Mouse (Mus musculus) bone marrow macrophage, adult 2 months (primary cell): ENCODE data around the gene Dirc2. TPM values are rescaled to one million over a fixed set of nuclear protein-coding genes. Genes with fewer than 3 reads are reported as not detected.

ENCODE experiments used
- H3K27ac ChIP-seq: 2 replicates; pipeline ENCODE4 v1.5.1; 2012; ENCODE audit warnings: low read depth, low read length; ENCODE audit not compliant: insufficient read depth
- H3K4me1 ChIP-seq: 2 replicates; pipeline ENCODE4 v1.6.1; 2012; ENCODE audit warnings: low read length; ENCODE audit not compliant: control insufficient read depth, insufficient read depth
- H3K4me3 ChIP-seq: 2 replicates; pipeline ENCODE4 v1.5.1; 2012; ENCODE audit warnings: mild to moderate bottlenecking, low read length, moderate library complexity; ENCODE audit not compliant: insufficient read depth
- CTCF ChIP-seq: IDR thresholded peaks from 2 replicates; pipeline ENCODE4 v1.5.1; 2012; ENCODE audit warnings: low read depth, mild to moderate bottlenecking, low read length, moderate library complexity
- POLR2A ChIP-seq: IDR thresholded peaks from 2 replicates; pipeline ENCODE4 v1.6.1; 2012; ENCODE audit warnings: mild to moderate bottlenecking, low read depth, low read length, borderline replicate concordance
- polyA plus RNA-seq: library from polyadenylated mRNA; stranded (reverse); fragments of >200 nt; gene quantifications from 2 replicates; pipeline ENCODE4 v1.2.4, GENCODE M21; 2012; ENCODE audit not compliant: missing spikeins, insufficient read depth, insufficient read length

The Dirc2 gene
- polyA plus RNA-seq, 1 experiment = 21.2 TPM

GRCm38 (mm10) chr16:35763590-35764296 lies 5.4 kb downstream of the Dirc2 start:
- H3K27ac ChIP-seq = no peak overlapping the region
- peaks cover 26% of the 10 kb centered on the region for H3K4me1 ChIP-seq
- 0 out of 2 replicates have a peak overlapping the region, but pooled peaks have one; percentile 8 for H3K4me3 ChIP-seq
- TF ChIP-seq CTCF (no peak), POLR2A (no peak)

GRCm38 (mm10) chr16:35759401-35759800 lies 9.8 kb downstream of the Dirc2 start:
- H3K4me1 ChIP-seq = peaks cover 15% of the 10 kb centered on the region
- H3K4me3 ChIP-seq = no peak overlapping the region
- no peak overlapping the region for H3K27ac ChIP-seq
- TF ChIP-seq CTCF = no peak

GRCm38 (mm10) chr16:35756697-35757096 lies 12.5 kb downstream of the Dirc2 start:
- H3K27ac ChIP-seq = no peak overlapping the region
- no peak for TF ChIP-seq CTCF
- TF ChIP-seq POLR2A = no peak
- H3K4me1 ChIP-seq = peaks cover 24% of the 10 kb centered on the region
- no peak overlapping the region for H3K4me3 ChIP-seq

- no peak overlapping the region for H3K4me3 ChIP-seq
- peaks cover 24% of the 10 kb centered on the region for H3K4me1 ChIP-seq
- TF ChIP-seq CTCF = no peak
- TF ChIP-seq POLR2A = no peak
- H3K27ac ChIP-seq = peak overlapping the region; percentile 12; the same call in 1 of the 2 replicates
These were observed 13.4 kb downstream of the Dirc2 start for GRCm38 (mm10) chr16:35755502-35756334.

- Histone ChIP-seq H3K4me1 (peaks cover 24% of the 10 kb centered on the region), H3K4me3 (no peak overlapping the region), H3K27ac (no peak overlapping the region)
- TF ChIP-seq CTCF (no peak), POLR2A (no peak)
These were observed 15.2 kb downstream of the Dirc2 start for GRCm38 (mm10) chr16:35753926-35754325.

- TF ChIP-seq CTCF (no peak), POLR2A (no peak)
- Histone ChIP-seq H3K4me1 (peaks cover 32% of the 10 kb centered on the region), H3K27ac (no peak overlapping the region), H3K4me3 (no peak overlapping the region)
These were observed 17.3 kb downstream of the Dirc2 start for GRCm38 (mm10) chr16:35751841-35752240.

- TF ChIP-seq CTCF = no peak
- peaks cover 20% of the 10 kb centered on the region for H3K4me1 ChIP-seq
- no peak overlapping the region for H3K27ac ChIP-seq
- H3K4me3 ChIP-seq = no peak overlapping the region
These were observed 19.8 kb downstream of the Dirc2 start for GRCm38 (mm10) chr16:35749385-35749784.

GRCm38 (mm10) chr16:35748237-35748603 lies 20.9 kb downstream of the Dirc2 start:
- H3K27ac ChIP-seq = no peak overlapping the region
- TF ChIP-seq POLR2A (no peak), CTCF (no peak)
- H3K4me1 ChIP-seq = peaks cover 10% of the 10 kb centered on the region
- no peak overlapping the region for H3K4me3 ChIP-seq

GRCm38 (mm10) chr16:35747417-35748236 lies 21.5 kb downstream of the Dirc2 start:
- Histone ChIP-seq H3K4me3 (no peak overlapping the region), H3K4me1 (peaks cover 10% of the 10 kb centered on the region), H3K27ac (no peak overlapping the region)
- no peak for TF ChIP-seq CTCF
- TF ChIP-seq POLR2A = no peak
